Mouse (Mus musculus) activated CD4-positive, CD25-positive, alpha-beta regulatory T cell, adult 4 months (primary cell): ENCODE measurements around the gene Cds1. TPM values are rescaled to one million over a fixed set of nuclear protein-coding genes. Genes with fewer than 3 reads are reported as not detected.
"Not testable (repeated sequence)": the region's sequence is repeated elsewhere in the genome, so short reads cannot be mapped to it uniquely, and the experiment has no call there.

Experiments used
- ATAC-seq: one replicate; pipeline ENCODE4 v1.8.0; 2017
- polyA plus RNA-seq, 2 experiments: library from polyadenylated mRNA; unstranded; fragments of 100-300 nt; shearing (Covaris generic); gene quantifications; one replicate each; pipeline ENCODE4 v1.2.1; 2017

The Cds1 gene
- polyA plus RNA-seq, 2 experiments from 2014 or later = not detected

DNA sequence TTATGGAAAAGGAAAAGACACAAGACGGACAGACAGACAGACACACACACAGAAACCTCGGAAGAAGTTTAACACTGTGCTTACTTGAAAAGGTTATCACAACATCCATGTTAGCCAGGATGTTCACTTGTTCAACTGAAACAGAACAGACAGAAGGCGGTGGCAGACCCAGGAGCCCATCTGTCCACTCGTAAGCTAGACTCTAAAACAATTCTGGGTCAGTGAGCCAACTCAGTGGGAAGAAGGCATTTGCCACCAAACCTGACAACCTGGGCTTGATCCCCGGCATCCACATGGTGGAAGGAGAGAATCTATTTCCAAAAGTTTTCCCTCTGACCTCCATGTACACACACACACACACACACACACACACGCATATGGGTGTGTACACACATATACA is 67.1 kb downstream of the Cds1 start:
- ATAC-seq = no peak

- ATAC-seq = no peak
Observed at GRCm38 (mm10) chr5:101832991-101833390, 68.1 kb downstream of the Cds1 start.

DNA sequence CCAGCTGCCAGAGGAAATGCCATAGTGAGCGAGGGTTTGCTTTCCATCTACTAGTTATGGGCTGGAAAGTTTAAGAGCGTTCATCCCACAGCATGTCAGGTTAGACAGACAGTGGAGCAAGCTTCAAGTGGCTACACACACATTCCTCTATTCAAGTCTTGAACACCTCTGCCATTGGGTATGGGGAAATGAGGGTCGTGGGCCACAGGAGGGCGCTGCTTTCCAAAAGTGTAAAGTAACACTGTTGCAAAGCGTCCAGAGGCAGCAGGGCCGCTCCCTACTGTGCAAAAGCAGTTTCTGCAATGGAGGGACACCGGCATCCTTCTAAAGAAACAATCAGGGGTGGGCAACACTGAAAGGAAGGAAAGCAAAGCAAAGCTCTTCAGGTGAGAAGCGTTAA is 68.9 kb downstream of the Cds1 start:
- ATAC-seq = no peak

DNA sequence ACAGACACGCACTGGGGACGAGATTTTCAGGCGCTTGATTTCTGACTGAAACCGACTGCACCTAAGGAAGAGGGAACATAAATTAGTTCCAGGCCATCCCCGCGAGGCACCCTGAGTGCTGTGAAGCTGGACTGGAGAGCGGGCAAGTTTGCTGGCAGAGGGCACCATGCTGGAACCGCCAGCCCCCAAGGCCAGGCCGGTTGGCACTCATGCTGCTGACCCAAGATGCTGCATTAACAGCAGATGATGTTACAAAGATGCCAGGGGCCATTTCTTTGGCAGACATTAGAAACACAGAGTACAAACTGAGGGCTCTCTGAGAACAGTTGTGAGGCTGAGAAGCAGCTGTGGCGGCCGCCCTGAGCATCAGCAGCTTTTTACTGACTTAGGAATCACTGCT is 71.3 kb downstream of the Cds1 start:
- ATAC-seq = no peak

DNA sequence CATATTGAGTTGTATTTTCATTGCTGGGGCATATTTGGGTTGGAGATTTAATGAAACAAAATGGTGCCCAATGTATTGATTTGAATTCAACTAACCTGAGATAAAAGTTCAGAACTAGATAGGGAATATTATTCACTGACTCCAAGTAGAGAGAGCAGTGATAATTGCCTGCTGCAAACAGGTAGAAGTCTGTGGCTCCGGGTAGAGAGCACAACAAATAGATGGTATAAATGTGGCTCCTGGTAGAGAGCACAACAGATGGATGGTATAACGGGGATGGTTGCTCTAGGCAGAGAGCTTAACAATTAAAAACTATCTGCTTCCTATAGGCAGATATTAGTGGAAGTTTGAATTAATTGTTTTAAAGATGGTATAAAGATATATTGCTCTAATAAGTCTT is 72.7 kb downstream of the Cds1 start:
- not testable (repeated sequence) for ATAC-seq

- ATAC-seq = no peak
Observed at GRCm38 (mm10) chr5:101840476-101840875, 75.5 kb downstream of the Cds1 start.

DNA sequence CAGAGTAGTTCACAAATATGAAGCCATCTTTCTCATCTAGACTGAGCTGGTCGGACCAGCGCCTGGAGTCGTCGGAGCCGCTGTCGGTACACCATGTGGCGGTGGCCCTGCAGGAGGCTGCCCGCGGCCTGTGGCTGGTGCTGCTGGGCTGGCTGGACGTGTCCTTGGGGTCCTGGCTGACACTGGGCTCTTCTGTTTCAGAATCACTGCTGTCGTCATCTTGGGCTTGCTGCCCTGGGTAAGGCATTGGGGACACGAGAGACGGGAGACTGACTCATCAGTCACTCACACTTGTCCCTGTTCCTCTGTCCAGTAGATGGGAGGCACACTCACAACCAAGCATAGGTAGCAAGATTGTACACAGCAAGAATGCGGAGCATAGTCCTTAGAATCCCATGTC is 80.1 kb downstream of the Cds1 start:
- ATAC-seq = no peak

GRCm38 (mm10) chr5:101845930-101846329 is 81.0 kb downstream of the Cds1 start:
- ATAC-seq = no peak

DNA sequence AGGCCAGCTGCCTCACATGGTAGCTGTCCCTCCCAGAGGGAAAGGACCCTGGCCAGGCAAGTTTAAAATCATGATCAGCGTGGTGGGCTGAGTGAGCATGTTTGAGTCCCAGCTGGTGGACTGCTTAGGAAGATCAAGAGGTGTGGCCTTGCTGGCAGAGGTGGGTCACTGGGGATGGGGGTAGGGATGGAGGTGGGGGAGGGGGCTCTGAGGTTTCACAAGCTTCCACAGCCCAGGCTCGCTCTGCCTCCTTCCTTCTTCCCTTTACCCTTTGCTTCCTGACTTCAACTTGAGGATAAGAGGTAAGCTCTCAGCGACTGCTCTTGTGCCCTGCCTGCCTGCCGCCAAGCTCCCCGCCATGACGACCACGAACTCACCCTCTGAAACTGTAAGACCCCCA is 82.4 kb downstream of the Cds1 start:
- ATAC-seq = no peak

GRCm38 (mm10) chr5:101847762-101848161 is 82.8 kb downstream of the Cds1 start:
- ATAC-seq = no peak

GRCm38 (mm10) chr5:101851133-101851532 is 86.2 kb downstream of the Cds1 start:
- no peak for ATAC-seq

DNA sequence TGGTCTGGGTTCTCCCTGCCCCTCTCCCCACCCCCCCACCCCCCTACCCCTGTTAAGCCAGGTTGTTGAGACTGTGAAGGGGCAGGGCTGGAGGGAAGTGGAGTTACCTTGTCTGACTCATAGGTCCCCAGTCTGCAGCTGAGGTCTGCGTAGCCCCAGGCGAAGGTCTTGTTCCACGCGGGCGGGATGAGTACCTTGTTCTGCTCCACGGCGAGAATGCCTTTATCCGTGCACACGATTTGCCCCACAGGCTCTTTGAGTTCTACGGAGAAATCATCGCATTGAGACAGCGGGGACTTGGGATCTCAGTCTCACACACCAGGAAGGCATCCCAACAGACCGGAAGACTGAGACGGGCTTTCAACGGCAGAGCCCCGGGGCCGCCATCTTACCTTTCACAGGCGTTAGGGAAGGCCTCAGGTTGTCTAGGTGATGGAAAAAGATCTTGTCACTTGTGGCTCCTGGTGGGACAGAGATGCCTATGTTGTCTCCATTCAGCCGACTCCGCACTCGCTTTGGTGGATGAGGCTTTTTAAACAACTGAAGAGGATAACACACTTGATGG is 87.3 kb downstream of the Cds1 start:
- ATAC-seq = no peak

- no peak for ATAC-seq
Observed at GRCm38 (mm10) chr5:101854100-101854499, 89.2 kb downstream of the Cds1 start.

DNA sequence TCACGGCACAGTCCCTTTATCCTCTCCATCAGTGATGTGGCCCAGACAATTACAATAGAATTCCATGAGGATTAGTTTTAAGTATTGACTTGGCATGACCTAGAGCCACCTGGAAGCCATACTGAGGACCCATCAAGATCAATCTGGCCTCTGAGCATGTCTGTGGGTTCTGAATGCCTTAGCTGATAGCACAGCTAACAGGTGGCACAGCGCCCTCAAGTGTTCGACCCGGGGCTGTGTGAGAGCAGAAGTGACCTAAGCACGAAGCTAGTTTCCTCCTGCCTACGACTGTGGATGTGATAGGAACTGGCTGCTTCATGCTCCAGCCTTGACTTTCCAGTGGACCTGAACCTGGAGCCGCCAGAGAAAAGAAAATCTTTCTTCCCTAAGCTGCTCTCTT is 89.7 kb downstream of the Cds1 start:
- ATAC-seq = no peak

DNA sequence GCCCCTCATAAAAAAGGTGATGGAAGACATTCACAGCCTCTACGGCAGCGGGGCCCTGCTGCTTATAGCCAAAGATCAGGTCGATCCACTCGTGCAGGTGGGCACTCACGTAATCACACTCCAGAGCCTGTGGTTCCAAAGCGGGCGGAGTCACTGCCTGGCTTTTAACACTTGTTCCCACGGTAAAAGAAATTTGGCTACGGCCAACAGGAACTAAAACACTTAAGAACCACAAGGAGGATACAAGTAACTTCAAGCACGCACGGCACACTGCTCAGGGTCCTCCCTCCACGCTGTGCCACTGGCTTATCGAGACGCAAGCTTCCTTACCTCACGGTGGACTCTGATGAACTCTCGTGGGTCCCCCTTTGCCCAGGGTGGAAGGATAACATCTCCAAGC is 90.5 kb downstream of the Cds1 start:
- no peak for ATAC-seq

GRCm38 (mm10) chr5:101858891-101859436 is 94.0 kb downstream of the Cds1 start:
- ATAC-seq = no peak

DNA sequence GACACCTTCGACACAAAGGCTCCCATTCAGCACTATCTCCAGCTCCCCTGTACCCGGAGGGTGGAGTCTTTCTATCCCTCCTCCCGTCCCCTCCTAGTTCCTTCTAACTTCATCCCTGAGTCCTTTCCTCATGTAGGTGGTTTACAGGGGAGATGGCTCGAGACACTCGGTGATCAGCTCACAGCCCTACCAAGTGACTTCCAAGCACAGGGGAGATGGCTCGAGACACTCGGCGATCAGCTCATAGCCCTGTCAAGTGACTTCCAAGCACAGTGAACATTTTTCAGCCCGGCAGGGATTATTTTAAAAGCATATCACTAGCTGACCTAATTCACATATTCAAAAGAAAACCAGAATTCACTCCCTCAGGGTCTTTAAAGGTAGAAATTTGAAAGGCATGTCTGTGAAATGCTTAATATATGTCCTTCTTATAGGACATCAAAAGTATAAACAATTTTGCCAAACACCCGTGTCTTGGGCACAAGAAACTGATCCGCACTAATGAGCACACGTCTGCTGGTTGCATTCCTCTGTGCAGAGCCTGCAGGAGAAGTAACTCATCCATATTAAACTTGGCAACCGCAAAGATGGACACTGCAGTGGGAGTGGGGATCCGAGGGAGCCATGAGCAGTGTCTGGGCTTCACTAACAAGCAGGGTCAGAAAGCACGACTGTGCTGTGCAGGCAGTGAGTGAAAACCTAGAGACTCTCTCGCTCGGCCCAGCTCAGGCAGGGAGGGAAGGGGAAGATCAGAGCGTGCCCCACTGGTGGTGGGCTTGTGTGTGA is 97.0 kb downstream of the Cds1 start:
- no peak for ATAC-seq

- ATAC-seq = no peak
Observed at GRCm38 (mm10) chr5:101862651-101863050, 97.7 kb downstream of the Cds1 start.

GRCm38 (mm10) chr5:101863946-101864345 is 99.0 kb downstream of the Cds1 start:
- ATAC-seq = no peak

DNA sequence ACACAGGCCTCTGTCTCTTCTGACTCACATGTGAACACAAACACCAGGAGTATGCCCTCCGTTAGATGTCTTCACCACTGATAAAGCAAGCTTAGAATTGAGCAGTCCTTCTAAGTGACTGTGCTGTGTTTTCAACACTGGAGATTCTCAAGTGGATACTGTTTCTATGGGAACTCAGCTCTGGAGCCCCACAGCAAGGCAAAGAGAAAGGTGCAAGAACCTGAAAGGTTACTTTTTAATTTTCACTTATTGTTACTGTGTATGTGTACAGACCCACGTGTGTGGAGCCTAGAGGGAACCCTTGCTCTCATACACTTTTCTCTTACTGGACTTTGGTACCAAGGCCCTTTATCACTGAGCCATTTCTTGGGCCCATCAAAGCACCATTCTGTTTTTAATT is 101.8 kb downstream of the Cds1 start:
- no peak for ATAC-seq
